Mouse (Mus musculus) forebrain, embryonic 12.5 days (tissue): ENCODE results near the gene Nrp2. TPM values are rescaled to one million over a fixed set of nuclear protein-coding genes. Genes with fewer than 3 reads are reported as not detected.

Experiments
- ATAC-seq: fragments of 200-750 bp; cut with Nextera tagmentation; 2 replicates; pipeline ENCODE4 v1.8.0; 2017; ENCODE audit warnings: moderate TSS enrichment; ENCODE audit not compliant: low FRiP score
- H3K27ac ChIP-seq: fragments of 300-500 bp; sonication (generic); 2 replicates; pipeline ENCODE4 v1.5.1; 2016; ENCODE audit warnings: mild to moderate bottlenecking
- H3K27me3 ChIP-seq: fragments of 300-500 bp; sonication (generic); 2 replicates; pipeline ENCODE4 v1.6.1; 2016; ENCODE audit warnings: mild to moderate bottlenecking
- H3K36me3 ChIP-seq: fragments of 300-500 bp; sonication (generic); replicated peaks from 2 replicates; pipeline ENCODE4 v1.6.1; 2016; ENCODE audit warnings: mild to moderate bottlenecking
- H3K4me1 ChIP-seq: fragments of 300-500 bp; sonication (generic); 2 replicates; pipeline ENCODE4 v1.6.1; 2016
- H3K4me2 ChIP-seq: fragments of 300-500 bp; sonication (generic); 2 replicates; pipeline ENCODE4 v1.6.1; 2016; ENCODE audit warnings: mild to moderate bottlenecking, moderate library complexity
- H3K4me3 ChIP-seq: fragments of 300-500 bp; sonication (generic); replicated peaks from 2 replicates; pipeline ENCODE4 v1.5.1; 2016; ENCODE audit warnings: mild to moderate bottlenecking
- H3K9ac ChIP-seq: fragments of 300-500 bp; sonication (generic); 2 replicates; pipeline ENCODE4 v1.6.1; 2016; ENCODE audit warnings: mild to moderate bottlenecking
- H3K9me3 ChIP-seq: fragments of 300-500 bp; sonication (generic); 2 replicates; pipeline ENCODE4 v1.6.1; 2016
- WGBS: fragments of 180-500 bp; shearing (Covaris S2); methylation state at CpG from one replicate; pipeline ENCODE4 v1.1.7; 2016; 5-methylcytosine and 5-hydroxymethylcytosine counted together
- polyA plus RNA-seq: library from polyadenylated mRNA; unstranded; fragments of >200 nt; fragmentation: Nextera tagmentation; extraction: Ambion mirVana; gene quantifications from 2 replicates; pipeline ENCODE4 v1.2.1, GENCODE M21; 2016

Gene Nrp2
- polyA plus RNA-seq, 1 experiment from 2014 or later, result 33.1 TPM

- Histone ChIP-seq H3K27me3 (no peaks in the 10 kb centered on the region), H3K4me1 (peaks cover 18% of the 10 kb centered on the region), H3K9ac (no peak overlapping the region), H3K4me3 (no peak overlapping the region), H3K9me3 (no peaks in the 10 kb centered on the region), H3K27ac (no peak overlapping the region), H3K36me3 (no peaks in the 10 kb centered on the region), H3K4me2 (no peak overlapping the region)
- no peak for ATAC-seq
- WGBS, result 59% methylated on average over 13 of the region's 13 CpGs
These were observed 26.5 kb downstream of the Nrp2 start for GRCm38 (mm10) chr1:62729345-62730150.

GRCm38 (mm10) chr1:62732036-62732435 is 29.0 kb downstream of the Nrp2 start:
- H3K4me3 ChIP-seq, result no peak overlapping the region
- no peak overlapping the region for H3K9ac ChIP-seq
- no peak overlapping the region for H3K4me2 ChIP-seq
- WGBS, result 58% methylated on average over 6 of the region's 6 CpGs
- H3K27me3 ChIP-seq, result no peaks in the 10 kb centered on the region
- H3K9me3 ChIP-seq, result no peaks in the 10 kb centered on the region
- H3K27ac ChIP-seq, result no peak overlapping the region
- peaks cover 18% of the 10 kb centered on the region for H3K4me1 ChIP-seq
- no peak for ATAC-seq
- H3K36me3 ChIP-seq, result no peaks in the 10 kb centered on the region

- H3K4me2 ChIP-seq, result no peak overlapping the region
- H3K36me3 ChIP-seq, result 0 out of 2 replicates have a peak, but pooled peaks cover 6% of the 10 kb centered on the region
- WGBS, result 58% methylated on average over 5 of the region's 5 CpGs
- no peak overlapping the region for H3K9ac ChIP-seq
- ATAC-seq, result no peak
- no peak overlapping the region for H3K27ac ChIP-seq
- no peak overlapping the region for H3K4me3 ChIP-seq
- H3K27me3 ChIP-seq, result no peaks in the 10 kb centered on the region
- H3K4me1 ChIP-seq, result peaks cover 12% of the 10 kb centered on the region
- no peaks in the 10 kb centered on the region for H3K9me3 ChIP-seq
These were observed 31.4 kb downstream of the Nrp2 start for GRCm38 (mm10) chr1:62734420-62734931.

- Histone ChIP-seq H3K36me3 (0 out of 2 replicates have a peak, but pooled peaks cover 7% of the 10 kb centered on the region), H3K9ac (no peak overlapping the region), H3K4me1 (peaks cover 8% of the 10 kb centered on the region), H3K4me2 (no peak overlapping the region), H3K4me3 (no peak overlapping the region), H3K27ac (no peak overlapping the region), H3K27me3 (no peaks in the 10 kb centered on the region), H3K9me3 (no peaks in the 10 kb centered on the region)
- 88% methylated on average over 4 of the region's 4 CpGs for WGBS
- ATAC-seq, result no peak
These were observed 31.9 kb downstream of the Nrp2 start for GRCm38 (mm10) chr1:62734980-62735379.

- no peaks in the 10 kb centered on the region for H3K9me3 ChIP-seq
- ATAC-seq, result no peak
- H3K36me3 ChIP-seq, result 0 out of 2 replicates have a peak, but pooled peaks cover 15% of the 10 kb centered on the region
- peaks cover 7% of the 10 kb centered on the region for H3K4me1 ChIP-seq
- H3K9ac ChIP-seq, result no peak overlapping the region
- H3K27ac ChIP-seq, result no peak overlapping the region
- H3K4me3 ChIP-seq, result no peak overlapping the region
- no peak overlapping the region for H3K4me2 ChIP-seq
- no peaks in the 10 kb centered on the region for H3K27me3 ChIP-seq
- WGBS, result 81% methylated on average over 4 of the region's 4 CpGs
These were observed 32.8 kb downstream of the Nrp2 start for GRCm38 (mm10) chr1:62735835-62736234.

- ATAC-seq, result no peak
These were observed 33.4 kb downstream of the Nrp2 start for GRCm38 (mm10) chr1:62736455-62737012.

GRCm38 (mm10) chr1:62738165-62738564 is 35.1 kb downstream of the Nrp2 start:
- H3K4me2 ChIP-seq, result no peak overlapping the region
- no peak for ATAC-seq
- H3K27ac ChIP-seq, result no peak overlapping the region
- H3K4me3 ChIP-seq, result no peak overlapping the region
- H3K9me3 ChIP-seq, result no peaks in the 10 kb centered on the region
- peaks cover 14% of the 10 kb centered on the region for H3K4me1 ChIP-seq
- WGBS, result 86% methylated on average over 11 of the region's 11 CpGs
- no peak overlapping the region for H3K9ac ChIP-seq
- no peaks in the 10 kb centered on the region for H3K27me3 ChIP-seq
- H3K36me3 ChIP-seq, result 0 out of 2 replicates have a peak, but pooled peaks cover 15% of the 10 kb centered on the region

More at GRCm38 (mm10) chr1:62736455-62737012, 33.4 kb downstream of the Nrp2 start:
- H3K9me3 ChIP-seq, result no peaks in the 10 kb centered on the region
- H3K27me3 ChIP-seq, result no peaks in the 10 kb centered on the region
- 75% methylated on average over 8 of the region's 8 CpGs for WGBS
- no peak overlapping the region for H3K27ac ChIP-seq
- no peak overlapping the region for H3K9ac ChIP-seq
- 0 out of 2 replicates have a peak, but pooled peaks cover 15% of the 10 kb centered on the region for H3K36me3 ChIP-seq
- no peak overlapping the region for H3K4me2 ChIP-seq
- H3K4me3 ChIP-seq, result no peak overlapping the region
- H3K4me1 ChIP-seq, result peaks cover 7% of the 10 kb centered on the region

GRCm38 (mm10) chr1:62742092-62742491 is 39.0 kb downstream of the Nrp2 start:
- Histone ChIP-seq H3K9me3 (no peaks in the 10 kb centered on the region), H3K4me2 (no peak overlapping the region), H3K4me1 (peaks cover 16% of the 10 kb centered on the region), H3K27ac (no peak overlapping the region), H3K27me3 (no peaks in the 10 kb centered on the region), H3K9ac (no peak overlapping the region), H3K4me3 (no peak overlapping the region), H3K36me3 (peaks cover 29% of the 10 kb centered on the region)
- no peak for ATAC-seq
- 40% methylated on average over 3 of the region's 3 CpGs for WGBS

- H3K4me2 ChIP-seq, result no peak overlapping the region
- no peaks in the 10 kb centered on the region for H3K9me3 ChIP-seq
- no peak overlapping the region for H3K4me3 ChIP-seq
- no peak overlapping the region for H3K9ac ChIP-seq
- 8% methylated on average over 8 of the region's 8 CpGs for WGBS
- peaks cover 16% of the 10 kb centered on the region for H3K4me1 ChIP-seq
- no peak for ATAC-seq
- H3K27me3 ChIP-seq, result no peaks in the 10 kb centered on the region; the same call in 1 of the 2 replicates
- 0 out of 2 replicates have a peak overlapping the region, but pooled peaks have one; percentile 20 for H3K27ac ChIP-seq
- peaks cover 29% of the 10 kb centered on the region for H3K36me3 ChIP-seq
These were observed 40.1 kb downstream of the Nrp2 start for GRCm38 (mm10) chr1:62743064-62743694.

- Histone ChIP-seq H3K27me3 (peaks cover 4% of the 10 kb centered on the region; the same call in 1 of the 2 replicates), H3K4me3 (no peak overlapping the region), H3K9me3 (no peaks in the 10 kb centered on the region), H3K36me3 (peaks cover 13% of the 10 kb centered on the region), H3K4me2 (no peak overlapping the region), H3K4me1 (peaks cover 25% of the 10 kb centered on the region), H3K27ac (no peak overlapping the region), H3K9ac (no peak overlapping the region)
- WGBS, result 91% methylated on average over 8 of the region's 8 CpGs
- no peak for ATAC-seq
These were observed 42.8 kb downstream of the Nrp2 start for GRCm38 (mm10) chr1:62745889-62746288.

GRCm38 (mm10) chr1:62747421-62748111 is 44.5 kb downstream of the Nrp2 start:
- Histone ChIP-seq H3K4me1 (peaks cover 34% of the 10 kb centered on the region), H3K27me3 (peaks cover 4% of the 10 kb centered on the region; the same call in 1 of the 2 replicates), H3K4me3 (no peak overlapping the region), H3K4me2 (no peak overlapping the region), H3K9me3 (no peaks in the 10 kb centered on the region), H3K9ac (no peak overlapping the region), H3K36me3 (peaks cover 13% of the 10 kb centered on the region), H3K27ac (no peak overlapping the region)
- 80% methylated on average over 10 of the region's 10 CpGs for WGBS
- no peak for ATAC-seq

- 40% methylated on average over 3 of the region's 3 CpGs for WGBS
- no peak overlapping the region for H3K27ac ChIP-seq
- H3K4me2 ChIP-seq, result no peak overlapping the region
- peaks cover 4% of the 10 kb centered on the region; the same call in 1 of the 2 replicates for H3K27me3 ChIP-seq
- no peak overlapping the region for H3K9ac ChIP-seq
- peaks cover 13% of the 10 kb centered on the region for H3K36me3 ChIP-seq
- no peaks in the 10 kb centered on the region for H3K9me3 ChIP-seq
- H3K4me1 ChIP-seq, result peaks cover 35% of the 10 kb centered on the region
- H3K4me3 ChIP-seq, result no peak overlapping the region
- no peak for ATAC-seq
These were observed 45.3 kb downstream of the Nrp2 start for GRCm38 (mm10) chr1:62748361-62748760.
